Mouse (Mus musculus) embryonic fibroblast, embryonic 13.5 days (primary cell): ENCODE data around the gene Krt13.

Experiments used
- CTCF ChIP-seq: IDR thresholded peaks from 2 replicates; pipeline ENCODE4 v1.5.1; 2011; ENCODE audit warnings: mild to moderate bottlenecking, control low read depth, low read length, moderate library complexity, borderline replicate concordance; ENCODE audit not compliant: insufficient read depth
- POLR2A ChIP-seq: IDR thresholded peaks from 2 replicates; pipeline ENCODE4 v1.6.1; 2011; ENCODE audit warnings: low read depth, mild to moderate bottlenecking, control low read depth, low read length, moderate library complexity

DNA sequence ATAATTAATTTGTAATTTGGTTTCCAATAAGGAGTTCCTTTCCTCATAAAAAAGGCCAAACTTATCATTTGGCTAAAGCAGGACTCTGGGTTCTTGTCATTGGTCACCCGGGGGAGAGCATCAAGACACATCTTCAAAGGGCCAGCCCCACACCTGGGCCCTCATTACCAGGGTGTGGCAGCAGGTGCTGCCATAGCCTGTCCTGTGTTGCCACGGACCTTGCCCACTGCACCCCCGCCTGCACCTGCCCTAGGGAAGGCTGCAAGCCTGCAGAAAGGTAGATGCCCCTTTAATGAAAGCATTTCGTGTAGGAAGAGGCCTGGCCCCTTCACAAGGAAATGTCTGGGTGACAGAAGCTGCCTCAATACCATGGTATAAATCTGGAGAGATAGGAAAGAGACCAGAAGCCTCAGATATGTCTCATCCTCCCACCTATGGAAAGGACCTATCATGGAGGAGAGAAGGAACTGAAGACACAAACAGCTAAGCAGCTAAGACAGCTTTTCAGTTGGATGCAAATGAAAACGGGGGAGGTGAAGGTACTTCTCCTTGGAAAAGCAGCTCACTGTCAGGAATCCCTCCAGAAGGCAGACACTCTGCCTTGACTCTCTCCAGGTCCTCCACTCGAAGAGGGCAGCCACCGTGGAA is 32.9 kb downstream of the Krt13 start:
- TF ChIP-seq CTCF (no peak), POLR2A (no peak)
